Mouse (Mus musculus) midbrain, embryonic 13.5 days (tissue): ENCODE measurements around the gene Asb16. TPM values are rescaled to one million over a fixed set of nuclear protein-coding genes. Genes with fewer than 3 reads are reported as not detected.

ENCODE experiments used
- ATAC-seq: fragments of 200-750 bp; cut with Nextera tagmentation; 2 replicates; pipeline ENCODE4 v1.8.0; 2017; ENCODE audit warnings: mild to moderate bottlenecking, moderate TSS enrichment, moderate library complexity
- H3K27ac ChIP-seq: fragments of 300-500 bp; sonication (generic); 2 replicates; pipeline ENCODE4 v1.5.1; 2015; ENCODE audit warnings: inconsistent platforms, mild to moderate bottlenecking, moderate library complexity
- H3K27me3 ChIP-seq: fragments of 300-500 bp; sonication (generic); 2 replicates; pipeline ENCODE4 v1.6.1; 2015; ENCODE audit warnings: mild to moderate bottlenecking, inconsistent platforms
- H3K36me3 ChIP-seq: fragments of 300-500 bp; sonication (generic); 2 replicates; pipeline ENCODE4 v1.6.1; 2015; ENCODE audit warnings: mild to moderate bottlenecking, inconsistent platforms
- H3K4me1 ChIP-seq: fragments of 300-500 bp; sonication (generic); replicated peaks from 2 replicates; pipeline ENCODE4 v1.6.1; 2015; ENCODE audit warnings: inconsistent platforms
- H3K4me2 ChIP-seq: fragments of 300-500 bp; sonication (generic); replicated peaks from 2 replicates; pipeline ENCODE4 v1.6.1; 2015; ENCODE audit warnings: moderate library complexity, mild to moderate bottlenecking, inconsistent platforms
- H3K4me3 ChIP-seq: fragments of 300-500 bp; sonication (generic); replicated peaks from 2 replicates; pipeline ENCODE4 v1.5.1; 2015; ENCODE audit warnings: mild to moderate bottlenecking, inconsistent platforms
- H3K9ac ChIP-seq: fragments of 300-500 bp; sonication (generic); replicated peaks from 2 replicates; pipeline ENCODE4 v1.6.1; 2015; ENCODE audit warnings: mild to moderate bottlenecking, inconsistent platforms
- H3K9me3 ChIP-seq: fragments of 300-500 bp; sonication (generic); 2 replicates; pipeline ENCODE4 v1.6.1; 2016; ENCODE audit warnings: mild to moderate bottlenecking, inconsistent platforms
- WGBS: fragments of 180-500 bp; shearing (Covaris S2); methylation state at CpG from one replicate; pipeline ENCODE4 v1.1.7; 2015; 5-methylcytosine and 5-hydroxymethylcytosine counted together
- polyA plus RNA-seq: library from polyadenylated mRNA; unstranded; fragments of >200 nt; fragmentation: Nextera tagmentation; extraction: Ambion mirVana; gene quantifications from 2 replicates; pipeline ENCODE4 v1.2.1, GENCODE M21; 2015

Gene Asb16
- polyA plus RNA-seq, 1 experiment from 2014 or later, result not detected

DNA sequence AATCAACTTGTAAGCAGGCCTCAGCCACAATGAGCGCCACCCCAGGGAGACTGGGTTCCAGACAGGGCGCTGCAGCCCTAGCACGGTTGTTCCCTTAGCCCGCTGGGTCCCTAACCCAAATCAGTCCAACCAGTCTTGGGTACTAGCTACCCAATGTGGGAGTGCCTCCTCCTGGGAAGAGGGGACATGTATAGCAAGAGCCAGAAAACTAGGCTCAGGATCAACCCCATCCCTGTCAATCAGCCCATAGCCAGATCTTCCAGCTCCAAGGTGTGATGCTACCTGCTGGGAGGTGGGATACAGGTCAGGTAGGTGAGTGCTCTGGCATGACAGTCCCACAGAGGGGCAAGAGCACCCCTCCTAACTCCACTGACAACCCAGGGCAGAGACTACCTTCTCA, 21.6 kb downstream of the Asb16 start:
- ATAC-seq, result no peak
- H3K4me2 ChIP-seq, result no peak overlapping the region
- H3K27me3 ChIP-seq, result no peaks in the 10 kb centered on the region
- WGBS, result 86% methylated on average over 4 of the region's 4 CpGs
- H3K4me3 ChIP-seq, result no peak overlapping the region
- no peak overlapping the region for H3K27ac ChIP-seq
- peaks cover 72% of the 10 kb centered on the region for H3K36me3 ChIP-seq
- H3K9ac ChIP-seq, result peak overlapping the region; percentile 16; the same call in 1 of the 2 replicates
- H3K9me3 ChIP-seq, result no peaks in the 10 kb centered on the region
- H3K4me1 ChIP-seq, result peaks cover 50% of the 10 kb centered on the region

- 89% methylated on average over 11 of the region's 11 CpGs for WGBS
- no peaks in the 10 kb centered on the region for H3K9me3 ChIP-seq
- no peak for ATAC-seq
- H3K36me3 ChIP-seq, result peaks cover 72% of the 10 kb centered on the region
- H3K9ac ChIP-seq, result no peak overlapping the region; the same call in 1 of the 2 replicates
- no peak overlapping the region for H3K4me3 ChIP-seq
- H3K27me3 ChIP-seq, result no peaks in the 10 kb centered on the region
- no peak overlapping the region for H3K4me2 ChIP-seq
- peaks cover 47% of the 10 kb centered on the region for H3K4me1 ChIP-seq
- H3K27ac ChIP-seq, result no peak overlapping the region
These were observed 22.6 kb downstream of the Asb16 start for GRCm38 (mm10) chr11:102291051-102291535.

DNA sequence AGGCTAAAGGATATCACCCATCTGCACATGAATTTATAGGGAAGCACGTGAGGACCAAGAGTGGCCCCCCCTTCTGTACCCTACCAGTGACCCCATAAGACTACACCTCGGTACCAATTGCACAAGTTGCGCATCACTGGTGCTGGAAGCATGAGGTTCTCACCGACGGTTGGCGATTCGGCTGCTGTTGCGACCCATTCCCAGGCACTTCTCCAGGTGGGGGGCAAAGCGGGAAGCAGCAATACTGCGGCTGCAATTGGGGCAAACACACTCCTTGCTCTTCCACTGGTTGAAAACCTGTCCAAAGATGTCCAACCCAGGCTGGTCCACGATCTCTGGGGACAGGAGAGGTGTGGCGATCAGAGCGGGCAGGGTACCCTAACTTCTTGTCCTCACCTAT, 25.4 kb downstream of the Asb16 start:
- Histone ChIP-seq H3K4me2 (peak overlapping the region; percentile 93), H3K9ac (0 out of 2 replicates have a peak overlapping the region, but pooled peaks have one; percentile 16), H3K4me1 (peaks cover 38% of the 10 kb centered on the region), H3K36me3 (peaks cover 52% of the 10 kb centered on the region), H3K27ac (no peak overlapping the region), H3K4me3 (peak overlapping the region; percentile 88; the same call in 1 of the 2 replicates), H3K9me3 (no peaks in the 10 kb centered on the region), H3K27me3 (no peaks in the 10 kb centered on the region)
- no peak for ATAC-seq
- 95% methylated on average over 13 of the region's 13 CpGs for WGBS

- peaks cover 34% of the 10 kb centered on the region for H3K4me1 ChIP-seq
- H3K4me3 ChIP-seq, result peak overlapping the region; percentile 88
- WGBS, result 82% methylated on average over 5 of the region's 5 CpGs
- H3K9me3 ChIP-seq, result no peaks in the 10 kb centered on the region
- H3K4me2 ChIP-seq, result peak overlapping the region; percentile 93
- ATAC-seq, result no peak
- H3K27me3 ChIP-seq, result no peaks in the 10 kb centered on the region
- peaks cover 48% of the 10 kb centered on the region for H3K36me3 ChIP-seq
- H3K9ac ChIP-seq, result peak overlapping the region; percentile 97; the same call in 1 of the 2 replicates
- peak overlapping the region; percentile 99; the same call in 1 of the 2 replicates for H3K27ac ChIP-seq
These were observed 25.9 kb downstream of the Asb16 start for GRCm38 (mm10) chr11:102294416-102294815.

- Histone ChIP-seq H3K27ac (peak overlapping the region; percentile 99), H3K9ac (peak overlapping the region; percentile 97), H3K27me3 (no peaks in the 10 kb centered on the region), H3K4me2 (peak overlapping the region; percentile 93), H3K4me3 (peak overlapping the region; percentile 88), H3K9me3 (no peaks in the 10 kb centered on the region), H3K4me1 (peaks cover 33% of the 10 kb centered on the region), H3K36me3 (peaks cover 43% of the 10 kb centered on the region)
- peak; percentile 0; the same call in 1 of the 2 replicates for ATAC-seq
- 65% methylated on average over 12 of the region's 12 CpGs for WGBS
These were observed 26.5 kb downstream of the Asb16 start for GRCm38 (mm10) chr11:102294887-102295597.

DNA sequence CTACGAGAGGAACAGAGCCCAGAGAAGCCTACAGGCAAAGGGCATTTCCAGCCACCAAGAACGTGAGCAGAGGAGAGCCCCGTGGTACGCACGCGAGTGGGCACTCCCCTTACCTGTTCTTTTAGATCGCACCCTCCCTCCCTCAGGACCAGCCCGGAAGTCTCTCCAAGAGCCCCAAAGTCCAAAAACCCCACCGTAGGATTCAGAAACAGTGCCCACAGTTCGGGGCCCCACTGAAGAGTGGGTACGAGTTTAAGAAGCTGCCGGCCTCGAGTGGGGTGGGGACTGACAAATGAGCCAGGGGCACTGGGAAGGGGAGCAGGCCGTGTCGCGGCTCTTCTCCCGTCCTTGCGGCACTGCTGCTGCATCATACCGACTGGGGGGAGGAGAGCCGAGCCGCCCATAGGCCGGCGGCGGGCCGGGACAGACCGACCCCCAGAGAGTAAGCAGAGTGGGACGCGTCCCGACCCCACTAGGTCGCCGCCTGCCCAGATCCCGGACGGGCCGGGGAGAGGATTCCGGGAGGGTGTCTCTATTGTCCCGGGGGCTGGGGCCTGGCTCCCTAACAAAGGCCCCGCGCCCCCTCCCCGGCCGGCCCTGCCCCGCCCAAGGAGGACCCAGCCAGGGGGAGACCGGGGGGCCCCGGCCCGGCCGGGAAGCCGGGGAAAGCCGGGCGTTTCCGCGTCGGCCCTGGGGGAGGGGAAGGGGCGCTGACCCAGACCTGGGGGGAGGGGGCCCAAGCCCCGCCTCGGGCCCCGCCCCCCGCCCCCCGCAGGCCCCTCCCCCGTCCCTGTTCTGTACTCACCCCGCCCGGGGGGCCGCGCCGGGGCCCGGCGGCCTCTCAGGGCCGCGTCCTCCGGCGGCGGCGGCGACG, 27.3 kb downstream of the Asb16 start:
- 1% methylated on average over 42 of the region's 73 CpGs for WGBS
- Histone ChIP-seq H3K27ac (peak overlapping the region; percentile 99), H3K9me3 (no peaks in the 10 kb centered on the region), H3K9ac (peak overlapping the region; percentile 97), H3K4me1 (peaks cover 33% of the 10 kb centered on the region), H3K36me3 (peaks cover 35% of the 10 kb centered on the region), H3K27me3 (no peaks in the 10 kb centered on the region), H3K4me3 (peak overlapping the region; percentile 88), H3K4me2 (peak overlapping the region; percentile 93)
- ATAC-seq, result peak; percentile 48

- Histone ChIP-seq H3K9me3 (no peaks in the 10 kb centered on the region), H3K4me2 (peak within 1 kb of the TSS; percentile 93), H3K27me3 (no peaks in the 10 kb centered on the region), H3K27ac (peak within 1 kb of the TSS; percentile 99), H3K4me3 (peak within 1 kb of the TSS; percentile 88), H3K9ac (peak within 1 kb of the TSS; percentile 97), H3K36me3 (peaks cover 25% of the 10 kb centered on the region), H3K4me1 (peaks cover 30% of the 10 kb centered on the region)
- peak; percentile 95 for ATAC-seq
- WGBS, result under 1% methylated on average over 45 of the region's 125 CpGs
These were observed 28.2 kb downstream of the Asb16 start, which contains the start of gene Atxn7l3 for GRCm38 (mm10) chr11:102296491-102297472. Gene Atxn7l3 (minus strand): TSS chr11:102296631.

DNA sequence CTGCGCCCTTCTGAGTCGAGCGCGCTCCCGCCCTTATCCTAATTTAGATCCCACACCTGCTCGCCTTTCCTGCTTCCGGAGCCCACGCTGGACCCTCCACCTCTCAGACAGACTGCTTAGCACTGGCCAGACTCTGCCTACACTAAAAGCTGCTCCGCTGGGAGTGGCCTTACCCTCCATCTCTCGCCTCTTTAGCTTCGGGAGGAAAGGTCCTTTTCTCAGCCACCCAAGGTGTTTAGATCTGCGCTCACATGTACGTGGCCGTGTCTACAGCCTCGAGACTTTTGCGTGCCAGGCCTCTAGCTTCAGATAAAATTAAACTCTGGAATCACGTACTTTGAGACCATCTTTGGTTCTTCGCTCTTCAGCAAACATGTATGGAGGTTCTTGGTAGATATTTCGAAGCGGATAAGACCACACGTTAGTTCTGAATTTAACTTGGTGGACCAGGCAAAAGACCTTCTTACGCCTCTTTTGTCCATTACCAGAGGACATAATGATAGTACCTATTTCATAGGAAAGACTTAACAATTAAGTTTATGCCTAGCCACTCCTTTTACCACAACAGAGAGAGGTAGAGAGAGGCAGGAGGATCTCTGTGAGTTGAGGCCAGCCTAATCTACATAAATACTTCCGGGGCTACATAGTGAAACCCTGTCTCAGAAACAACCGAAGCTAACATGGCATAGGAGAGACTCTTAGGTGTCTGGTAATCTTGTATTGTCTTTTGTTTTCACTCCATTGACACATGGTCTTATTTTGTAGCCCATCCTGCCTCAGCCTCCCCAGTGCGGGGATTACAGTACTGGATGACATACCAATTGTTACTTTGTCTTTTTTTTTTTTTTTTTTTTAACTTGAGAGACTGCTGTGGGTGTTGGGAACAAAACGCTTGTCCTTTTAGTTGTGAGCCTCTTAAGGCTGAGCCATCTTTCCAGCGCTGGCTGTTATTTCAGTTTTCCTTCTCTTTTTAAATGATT, 29.3 kb downstream of the Asb16 start:
- ATAC-seq, result peak; percentile 46

DNA sequence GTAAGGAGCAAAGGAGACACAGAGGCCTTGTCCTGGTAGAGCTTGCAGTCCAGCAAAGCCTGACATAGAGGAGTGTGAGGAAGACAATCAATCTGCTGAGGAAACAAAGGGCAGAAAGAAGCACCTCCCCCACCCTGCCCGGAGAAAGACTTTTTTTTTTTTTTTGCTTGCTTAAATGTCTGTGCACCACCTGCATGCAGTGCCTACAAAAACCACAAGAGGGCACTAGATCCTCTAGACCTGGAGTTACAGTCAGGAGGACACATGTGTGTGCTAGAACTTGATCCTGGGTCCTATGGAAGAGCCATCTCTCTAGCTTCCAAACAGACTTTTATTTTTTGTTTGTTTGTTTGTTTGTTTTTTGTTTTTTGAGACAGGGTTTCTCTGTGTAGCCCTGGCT, 31.3 kb downstream of the Asb16 start:
- 7% methylated on average over 1 of the region's 1 CpGs for WGBS
- H3K9ac ChIP-seq, result no peak overlapping the region
- no peak overlapping the region for H3K4me2 ChIP-seq
- peaks cover 18% of the 10 kb centered on the region for H3K4me1 ChIP-seq
- H3K36me3 ChIP-seq, result no peaks in the 10 kb centered on the region
- H3K9me3 ChIP-seq, result no peaks in the 10 kb centered on the region
- H3K27ac ChIP-seq, result no peak overlapping the region
- no peak for ATAC-seq
- no peak overlapping the region for H3K4me3 ChIP-seq
- H3K27me3 ChIP-seq, result no peaks in the 10 kb centered on the region

More for the DNA sequence above, 29.3 kb downstream of the Asb16 start:
- Histone ChIP-seq H3K27me3 (no peaks in the 10 kb centered on the region), H3K27ac (peak overlapping the region; percentile 99), H3K9ac (peak overlapping the region; percentile 73), H3K4me1 (peaks cover 30% of the 10 kb centered on the region), H3K36me3 (peaks cover 15% of the 10 kb centered on the region), H3K4me2 (peak overlapping the region; percentile 93), H3K4me3 (peak overlapping the region; percentile 88), H3K9me3 (no peaks in the 10 kb centered on the region)
- 28% methylated on average over 27 of the region's 27 CpGs for WGBS

DNA sequence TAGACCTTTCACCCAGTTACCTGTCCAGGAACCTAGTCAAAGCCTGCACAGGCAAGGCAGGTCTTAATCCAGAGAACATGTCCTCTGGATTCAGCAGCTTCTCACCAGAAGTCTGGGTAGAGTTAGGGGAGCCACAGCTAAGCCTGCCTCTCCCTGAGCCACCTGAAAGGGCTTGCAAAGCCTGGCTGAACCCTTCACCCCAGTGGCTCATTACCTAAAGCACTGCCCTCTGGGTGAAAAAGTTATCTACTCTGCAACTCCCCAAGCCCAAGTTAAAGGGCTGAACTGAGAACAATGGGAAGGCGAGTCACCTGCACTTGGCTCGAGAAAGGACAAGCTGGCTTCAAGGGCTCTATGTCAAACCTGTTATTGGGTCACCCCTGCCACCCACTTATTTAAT, 35.6 kb downstream of the Asb16 start:
- ATAC-seq, result no peak
- Histone ChIP-seq H3K4me2 (no peak overlapping the region), H3K9ac (no peak overlapping the region), H3K4me3 (no peak overlapping the region), H3K36me3 (peaks cover 26% of the 10 kb centered on the region), H3K27me3 (no peaks in the 10 kb centered on the region), H3K4me1 (peaks cover 5% of the 10 kb centered on the region), H3K27ac (no peak overlapping the region), H3K9me3 (no peaks in the 10 kb centered on the region)
- 54% methylated on average over 2 of the region's 2 CpGs for WGBS
